Mouse (Mus musculus) MEL-GATA-1-ER (cell line): ENCODE measurements around the gene Gm12166.
"Not testable (repeated sequence)": the region's sequence is repeated elsewhere in the genome, so short reads cannot be mapped to it uniquely, and the experiment has no call there.

Source experiments
- DNase-seq: peaks from one replicate; pipeline ENCODE4 v3.0.0-alpha.2; 2012; ENCODE audit warnings: low read depth; ENCODE audit errors: extremely low read depth

Gene Gm12166

DNA sequence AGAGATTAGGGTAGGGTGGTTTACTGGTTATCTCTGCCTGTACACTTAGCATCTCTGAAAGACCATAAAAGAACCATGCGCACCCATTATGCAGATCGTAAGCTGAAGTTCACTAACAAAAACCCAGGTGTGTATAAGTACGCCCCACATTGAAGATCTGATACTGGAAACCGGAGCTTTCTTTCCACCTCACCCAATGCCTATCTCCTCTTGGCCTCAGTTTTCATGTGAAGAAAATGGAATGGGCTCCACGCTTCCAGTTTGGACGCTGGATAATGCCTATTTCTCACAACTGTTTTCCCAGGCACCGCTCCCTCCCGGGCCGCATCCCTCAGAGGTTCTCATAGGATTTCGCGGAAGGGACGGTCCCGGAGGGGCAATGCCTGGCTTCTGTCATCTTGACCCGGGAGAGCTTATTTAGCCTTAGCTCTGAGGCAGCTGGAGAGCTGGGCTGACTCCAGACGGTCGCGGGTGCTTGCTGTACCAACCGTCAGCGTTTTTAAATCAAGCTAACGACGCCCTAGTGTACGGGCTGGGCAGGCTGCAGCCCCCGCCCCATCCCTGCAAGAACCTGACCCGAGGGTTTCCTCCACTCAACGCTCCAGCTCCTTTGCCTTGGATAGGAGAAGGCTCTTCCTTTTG lies 4.8 kb upstream of the Gm12166 start:
- DNase-seq: no peak

DNA sequence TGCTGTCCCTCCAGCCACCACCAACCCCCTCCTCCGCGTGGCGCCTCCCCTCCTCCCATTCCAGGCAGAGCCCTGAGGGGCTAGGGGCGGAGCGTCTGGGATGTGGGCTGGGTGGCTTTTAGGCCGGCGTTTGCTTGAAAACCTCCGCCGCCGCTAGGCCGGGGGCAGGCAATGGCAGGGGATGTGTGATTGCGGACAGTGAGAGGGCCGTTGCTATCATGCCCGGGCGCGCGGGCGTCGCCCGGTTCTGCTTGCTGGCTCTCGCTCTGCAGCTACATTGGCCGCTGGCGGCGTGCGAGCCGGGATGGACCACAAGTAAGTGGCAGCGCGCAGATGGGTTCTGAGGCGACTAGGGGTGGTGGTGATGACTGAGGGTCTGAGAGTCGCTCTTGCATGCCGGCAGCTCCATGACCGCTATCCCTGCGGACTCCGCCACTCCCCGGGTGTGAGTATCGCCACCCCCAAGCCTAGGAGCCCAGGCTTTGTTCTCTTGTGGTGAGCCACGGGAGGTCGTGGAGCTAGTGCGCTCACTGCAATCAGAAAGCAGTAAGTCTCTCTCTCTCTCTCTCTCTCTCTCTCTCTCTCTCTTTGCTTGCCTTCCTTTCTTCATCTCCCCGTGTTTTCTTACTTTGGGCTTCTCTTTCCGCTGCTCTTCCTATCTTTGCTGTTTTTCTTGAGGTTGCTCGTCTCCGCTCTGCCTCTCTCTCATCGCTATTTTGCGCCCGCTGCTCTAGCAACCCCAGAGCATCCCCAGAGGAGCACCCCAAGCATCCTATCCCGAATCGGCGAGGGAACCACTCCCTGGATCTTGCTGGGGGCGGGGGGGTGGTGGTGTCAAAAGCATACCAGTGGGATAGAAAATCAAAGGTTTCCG lies 4.0 kb upstream of the Gm12166 start, which contains the start of gene Adam19:
Adam19 (plus strand) TSS at position 97 of the 874 bp plus-strand sequence.
- no peak for DNase-seq

DNA sequence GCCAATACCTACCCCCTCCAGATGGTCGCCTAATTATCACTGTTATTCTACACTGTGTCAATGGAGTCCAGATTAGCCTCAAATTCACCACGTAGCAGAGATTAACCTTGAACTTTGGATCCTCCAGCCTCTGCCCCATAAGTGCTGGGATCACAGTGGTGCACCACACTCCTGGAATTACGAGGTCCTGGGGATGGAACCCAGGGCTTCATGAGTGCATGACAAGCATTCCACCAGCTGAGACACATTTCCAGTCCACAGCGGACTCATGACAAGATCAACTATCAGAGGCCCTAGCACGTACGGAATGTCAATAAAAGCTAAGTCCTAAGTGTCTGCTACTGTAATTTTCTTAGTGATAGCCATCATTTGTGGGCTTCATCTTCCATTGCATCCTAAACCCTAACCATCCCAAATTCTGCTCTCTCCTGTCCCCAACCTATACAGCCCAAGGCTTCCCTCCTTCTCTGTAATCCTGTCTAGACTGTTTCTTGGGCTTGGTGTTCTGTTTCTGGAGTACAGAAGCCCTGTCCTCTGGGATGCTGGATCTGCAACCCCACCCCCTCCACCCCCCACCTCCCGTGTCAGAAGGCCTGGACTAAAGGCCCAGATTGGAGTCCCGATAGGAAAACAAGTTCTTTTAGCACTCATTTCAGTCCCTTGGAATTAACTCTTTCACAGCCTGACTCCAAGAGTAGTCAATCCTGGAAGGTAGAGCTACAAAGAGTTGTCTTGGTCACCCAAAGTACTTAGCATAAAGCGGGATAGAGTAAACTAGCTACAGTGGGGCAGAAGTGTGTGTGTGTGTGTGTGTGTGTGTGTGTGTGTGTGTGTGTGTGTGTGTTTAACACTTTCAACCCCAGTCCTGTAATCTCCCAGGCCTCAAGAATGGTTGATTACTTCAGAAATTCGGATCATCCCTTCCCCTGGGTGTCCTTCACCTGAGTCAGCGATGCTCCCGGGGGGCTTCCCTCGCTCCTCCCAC lies 3.1 kb upstream of the Gm12166 start:
- DNase-seq: no peak

DNA sequence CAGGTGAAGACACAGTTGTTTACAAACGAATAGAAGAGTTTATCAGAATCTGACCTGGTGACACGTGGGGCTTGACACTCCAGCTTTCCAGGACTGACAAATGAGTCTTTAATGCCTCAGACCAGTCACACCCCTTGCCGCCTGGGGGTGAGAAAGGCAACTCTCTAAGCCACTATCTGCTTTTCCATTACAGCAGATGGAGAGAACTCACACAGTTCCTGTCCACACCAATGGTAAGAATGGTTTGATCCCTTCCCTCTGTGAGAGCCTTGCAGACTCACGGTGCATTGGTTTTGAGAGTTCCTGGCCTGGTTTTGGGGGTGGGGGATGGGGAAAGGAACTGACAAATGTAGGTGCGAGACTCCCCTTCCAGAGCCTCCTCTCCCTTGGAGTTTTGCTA lies 2.2 kb upstream of the Gm12166 start:
- no peak for DNase-seq

DNA sequence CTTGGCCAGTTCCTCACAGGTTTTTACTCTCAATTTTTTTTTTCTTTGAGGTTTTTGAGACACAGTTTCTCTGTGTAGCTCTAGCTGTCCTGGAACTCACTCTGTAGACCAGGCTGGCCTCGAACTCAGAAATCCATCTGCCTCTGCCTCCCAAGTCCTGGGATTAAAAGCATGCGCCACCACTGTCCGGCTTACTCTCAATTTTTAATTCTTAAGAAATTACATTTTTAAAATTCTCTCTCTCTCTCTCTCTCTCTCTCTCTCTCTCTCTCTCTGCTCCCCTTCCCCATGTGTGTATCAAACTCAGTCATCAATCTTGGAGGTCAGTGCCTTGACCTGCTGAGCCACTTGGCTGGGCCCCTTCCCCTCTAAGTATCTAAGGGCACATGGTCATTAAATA lies 1.3 kb upstream of the Gm12166 start:
- not testable (repeated sequence) for DNase-seq

DNA sequence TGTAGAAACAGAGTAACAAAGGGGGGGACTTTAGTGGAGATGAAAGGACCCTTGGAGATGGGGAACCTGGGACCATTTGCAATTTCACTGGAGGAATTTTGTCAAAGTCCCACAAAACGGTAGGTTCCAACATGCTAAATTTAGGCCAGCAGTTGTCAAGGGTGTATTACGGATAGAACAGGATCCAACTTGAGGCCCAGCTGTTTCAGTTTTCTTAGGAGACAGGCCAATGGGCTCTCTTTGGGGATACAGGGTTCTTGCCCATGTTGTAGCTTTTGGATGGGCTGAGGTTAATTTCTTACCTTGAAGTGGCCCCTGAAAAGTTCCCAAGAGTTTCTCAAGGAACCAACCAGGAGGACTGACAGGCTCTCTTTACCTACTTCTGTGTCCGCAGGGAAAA lies 4.9 kb downstream of the Gm12166 start:
- DNase-seq: no peak

DNA sequence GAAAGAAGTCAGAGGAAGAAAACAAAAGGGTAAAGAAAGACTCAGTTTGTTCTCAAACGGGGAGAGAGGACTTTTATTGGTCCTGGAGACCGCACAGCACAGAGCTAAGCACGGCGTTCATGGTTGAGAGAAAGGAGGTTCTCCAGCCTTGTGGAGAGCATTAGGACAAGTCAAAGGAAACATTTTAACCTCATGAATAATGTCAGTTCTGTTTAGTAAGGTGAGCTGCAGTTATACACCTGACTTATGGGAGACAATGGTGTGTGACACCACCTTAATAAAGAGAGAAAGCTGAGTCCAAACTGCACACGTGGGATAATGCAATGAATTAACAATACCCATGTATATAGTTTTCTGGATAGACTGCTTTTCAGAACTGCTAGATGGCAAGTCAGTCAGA lies 7.3 kb downstream of the Gm12166 start:
- no peak for DNase-seq

DNA sequence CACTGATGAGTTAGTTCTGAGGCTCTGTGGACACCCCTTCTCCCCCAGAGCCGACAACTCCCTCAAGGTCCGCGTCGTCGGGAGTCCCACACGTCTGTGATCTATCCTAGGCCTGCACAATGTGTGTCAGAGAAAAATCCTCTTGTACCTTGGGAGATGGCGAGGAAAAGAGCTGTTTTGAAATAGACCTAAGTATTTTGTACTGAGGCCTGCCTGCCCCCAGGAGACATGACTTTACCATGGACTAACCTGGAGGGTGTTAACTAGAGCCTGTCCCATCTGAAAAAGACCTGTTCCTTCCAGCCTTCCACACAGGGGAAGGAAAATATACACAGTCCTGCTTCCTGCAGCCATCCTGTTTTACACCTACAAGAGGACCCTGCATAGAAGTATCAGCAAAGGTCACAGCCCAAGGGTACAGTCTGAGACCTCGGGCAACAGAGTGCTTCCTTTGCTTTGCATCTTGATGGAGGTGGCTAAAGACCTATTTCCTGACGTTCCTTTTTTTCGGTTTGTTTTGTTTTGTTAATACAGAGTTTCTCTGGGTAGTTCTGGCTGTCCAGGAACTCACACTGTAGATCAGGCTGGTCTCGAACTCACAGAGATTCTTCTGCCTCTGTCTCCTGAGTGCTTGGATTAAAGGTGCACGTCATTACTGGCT lies 10.4 kb downstream of the Gm12166 start:
- no peak for DNase-seq

DNA sequence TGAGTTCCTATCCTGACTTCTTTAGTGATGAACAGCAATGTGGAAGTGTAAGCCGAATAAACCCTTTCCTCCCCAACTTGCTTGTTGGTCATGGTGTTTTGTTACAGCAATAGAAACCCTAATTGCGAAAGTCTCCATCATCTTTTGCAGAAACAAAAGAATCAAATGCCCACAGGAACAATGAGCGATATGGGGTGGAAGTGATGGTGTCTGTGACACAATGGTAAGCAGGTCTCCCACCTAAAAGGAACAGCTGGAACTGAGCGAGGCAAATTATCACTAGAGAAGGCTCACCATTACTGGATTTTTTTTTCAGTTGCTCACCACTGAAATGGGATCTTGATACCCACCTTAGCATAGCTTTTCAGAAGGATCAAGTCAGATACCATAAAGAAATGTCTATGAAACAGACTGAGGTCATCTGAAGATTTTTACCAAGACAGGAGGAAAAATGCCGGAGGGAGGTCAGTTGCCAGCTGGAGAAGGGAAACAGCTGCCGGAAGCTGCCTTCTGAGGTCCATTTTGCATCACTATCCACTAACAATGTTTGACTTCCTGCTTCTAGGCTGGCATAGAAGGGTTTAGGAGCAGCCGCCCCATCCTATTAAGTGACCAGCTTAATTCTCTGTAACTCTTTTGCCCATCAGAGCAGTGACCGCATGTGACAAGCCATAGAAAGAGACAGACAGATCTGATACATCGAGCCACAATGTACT lies 11.1 kb downstream of the Gm12166 start:
- no peak for DNase-seq

DNA sequence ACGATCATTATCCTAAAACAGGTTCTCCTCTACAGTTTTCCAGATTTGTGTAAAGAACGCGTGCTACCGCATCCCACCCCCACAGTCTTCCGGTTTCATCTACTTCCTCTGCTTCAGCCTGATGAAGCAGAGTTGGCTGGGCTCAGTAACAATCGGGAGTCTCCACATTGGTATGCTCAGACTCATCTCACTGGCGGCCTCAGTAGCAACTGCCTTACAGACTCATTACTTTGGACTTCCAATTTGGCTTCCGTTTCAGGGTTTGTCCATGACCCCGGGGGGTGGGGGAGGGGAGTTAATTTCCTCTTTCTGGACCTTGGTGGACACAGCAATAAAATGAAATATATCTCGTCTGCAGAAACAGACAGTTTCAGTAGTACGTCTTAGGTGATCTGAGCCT lies 12.8 kb downstream of the Gm12166 start:
- no peak for DNase-seq

DNA sequence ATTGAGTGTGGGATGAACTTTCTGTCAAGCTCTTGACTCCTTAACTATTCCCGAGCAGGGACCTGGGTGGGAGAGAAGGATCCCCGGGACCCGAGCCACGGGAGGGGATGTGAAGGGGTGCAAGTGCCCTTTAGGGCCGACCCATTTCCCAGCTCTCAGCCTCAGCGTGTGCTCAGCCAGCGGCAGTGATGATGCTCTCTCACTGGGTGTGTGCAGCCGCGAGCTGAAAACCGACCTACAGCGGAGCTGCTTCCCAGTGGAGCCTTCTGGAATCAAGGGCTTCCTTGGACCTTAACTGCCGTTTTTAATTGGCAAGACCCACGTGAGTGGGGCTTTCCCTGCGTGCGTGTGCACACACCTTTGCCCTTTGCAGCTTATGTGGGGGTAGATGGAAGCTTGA lies 13.2 kb downstream of the Gm12166 start:
- DNase-seq: no peak

DNA sequence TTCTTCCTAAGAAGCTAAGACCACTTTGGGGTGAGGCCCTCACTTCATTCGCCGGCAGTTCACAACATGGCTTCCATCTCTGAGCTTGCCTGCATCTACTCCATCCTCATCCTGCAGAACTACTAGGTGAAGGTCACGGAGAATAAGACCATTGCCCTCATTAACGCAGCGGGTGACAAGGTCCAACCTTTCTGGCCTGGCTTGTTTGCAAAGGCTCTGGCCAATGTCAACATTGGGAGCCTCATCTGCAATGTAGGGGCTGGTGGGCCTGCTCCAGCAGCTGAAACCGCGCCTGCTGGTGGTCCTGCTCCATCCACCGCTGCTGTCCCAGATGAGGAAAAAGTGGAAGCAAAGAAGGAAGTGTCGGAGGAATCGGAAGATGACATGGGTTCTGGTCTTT lies 15.7 kb downstream of the Gm12166 start:
- DNase-seq: no peak

DNA sequence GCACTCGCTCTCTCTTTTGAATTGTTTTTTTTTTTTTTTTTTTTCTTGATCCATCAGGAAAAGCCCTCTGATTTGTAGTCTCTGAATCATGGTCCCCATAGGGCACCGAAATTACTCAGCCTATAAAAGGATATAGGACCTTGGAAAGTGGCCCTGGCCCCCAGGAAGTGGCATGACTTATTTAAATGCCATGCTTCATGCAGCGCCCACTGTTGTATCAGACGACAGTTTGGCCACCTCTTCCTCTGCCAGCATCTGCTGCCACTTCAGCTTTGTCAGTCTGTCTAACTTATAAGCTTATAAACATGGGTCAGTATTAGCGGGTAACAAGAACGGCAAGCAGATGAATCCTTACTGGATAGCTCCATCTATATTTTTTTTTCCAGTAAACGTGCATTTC lies 19.2 kb downstream of the Gm12166 start:
- DNase-seq: no peak

DNA sequence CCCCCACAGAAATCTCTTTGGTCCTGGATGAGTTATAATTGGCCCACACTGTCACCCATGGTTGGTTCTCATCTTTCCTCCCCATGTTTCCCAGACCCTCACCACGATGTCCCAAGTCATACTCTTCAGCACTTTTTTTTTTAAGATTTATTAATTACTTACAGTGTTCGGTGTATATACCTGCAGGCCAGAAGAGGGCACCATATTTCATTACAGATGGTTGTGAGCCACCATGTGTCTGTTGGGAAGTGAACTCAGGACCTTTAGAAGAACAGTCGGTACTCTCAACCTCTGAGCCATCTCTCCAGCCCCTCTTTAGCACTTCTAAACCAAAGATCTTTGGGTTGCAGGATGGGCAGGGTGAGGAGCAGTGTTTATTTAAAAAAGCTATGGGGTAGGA lies 20.7 kb downstream of the Gm12166 start:
- peak; percentile 18 for DNase-seq

DNA sequence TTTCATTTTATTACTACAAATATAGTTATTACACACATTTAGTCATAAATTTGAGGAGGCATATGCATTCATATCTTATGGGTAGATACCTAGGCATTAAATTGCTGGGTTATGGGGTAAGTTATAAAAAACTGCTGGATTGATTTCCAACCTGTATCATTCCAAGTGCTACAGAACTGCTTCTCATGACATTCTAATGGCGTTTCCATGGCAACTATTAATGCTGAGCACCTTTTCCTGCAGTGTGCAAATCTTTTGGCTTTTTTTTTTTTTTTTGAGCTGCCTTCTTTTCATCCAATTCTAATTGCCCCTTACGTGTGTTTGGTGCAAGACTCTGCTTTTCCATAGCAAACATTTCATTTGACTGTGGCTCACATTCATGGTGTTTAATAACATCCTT lies 22.1 kb downstream of the Gm12166 start:
- DNase-seq: no peak

DNA sequence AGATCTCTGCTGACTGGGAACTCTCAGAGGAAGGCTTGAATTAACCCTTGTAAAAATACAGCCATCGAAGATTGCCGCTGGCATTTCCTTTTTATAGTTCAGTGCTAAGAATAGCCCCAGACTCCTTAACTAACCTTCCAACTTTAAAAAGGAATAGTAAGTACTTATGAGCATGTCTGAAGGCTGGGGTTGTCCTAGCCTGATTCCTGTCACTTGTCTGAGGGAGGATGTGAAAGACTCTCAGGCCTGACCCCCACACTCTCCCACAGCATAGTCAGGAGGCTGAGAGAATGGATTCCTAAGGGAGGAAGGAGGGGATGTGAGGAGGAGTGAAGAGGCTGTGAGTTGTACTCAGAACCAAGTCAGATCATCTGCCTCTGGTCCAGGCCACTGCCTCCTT lies 22.6 kb downstream of the Gm12166 start:
- DNase-seq: no peak

DNA sequence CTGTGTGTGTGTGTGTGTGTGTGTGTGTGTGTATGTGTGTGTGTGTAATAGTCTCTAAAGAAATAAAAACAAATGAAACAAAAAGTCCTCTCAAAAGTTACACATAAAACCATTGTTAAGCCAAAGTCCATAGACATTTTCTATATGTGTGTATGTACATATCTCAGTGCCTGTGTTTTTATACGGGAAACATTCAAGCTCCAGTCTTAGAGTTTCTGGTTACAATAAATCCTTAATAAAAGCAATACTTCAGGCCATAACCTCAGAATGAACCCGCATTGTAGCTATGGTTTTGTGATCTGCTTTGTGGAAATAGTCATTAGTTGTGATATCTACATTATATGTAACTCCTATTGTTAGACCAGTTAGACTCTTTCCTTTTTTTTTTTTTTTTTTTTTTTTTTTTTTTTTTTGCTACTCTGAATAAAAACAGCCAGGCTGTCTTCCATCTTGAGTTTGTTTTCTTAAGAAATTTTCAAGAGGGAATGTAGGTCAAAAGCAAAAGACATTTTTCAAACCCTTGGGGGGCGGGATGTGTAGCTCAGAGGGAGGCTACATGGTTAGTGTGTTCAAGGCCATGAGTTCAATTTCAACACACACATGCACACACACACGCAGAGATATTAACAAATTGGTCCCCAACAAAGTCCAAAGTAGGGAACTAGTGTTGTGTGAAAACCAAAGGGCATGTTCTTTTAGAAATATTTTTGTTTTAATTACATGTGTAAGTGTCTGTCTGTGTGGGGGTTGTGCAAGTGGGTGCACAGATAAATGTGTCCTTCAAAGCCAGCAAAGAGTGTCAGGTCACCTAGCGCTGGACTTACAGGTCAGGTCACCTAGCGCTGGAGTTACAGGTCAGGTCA lies 23.9 kb downstream of the Gm12166 start:
- no peak for DNase-seq

DNA sequence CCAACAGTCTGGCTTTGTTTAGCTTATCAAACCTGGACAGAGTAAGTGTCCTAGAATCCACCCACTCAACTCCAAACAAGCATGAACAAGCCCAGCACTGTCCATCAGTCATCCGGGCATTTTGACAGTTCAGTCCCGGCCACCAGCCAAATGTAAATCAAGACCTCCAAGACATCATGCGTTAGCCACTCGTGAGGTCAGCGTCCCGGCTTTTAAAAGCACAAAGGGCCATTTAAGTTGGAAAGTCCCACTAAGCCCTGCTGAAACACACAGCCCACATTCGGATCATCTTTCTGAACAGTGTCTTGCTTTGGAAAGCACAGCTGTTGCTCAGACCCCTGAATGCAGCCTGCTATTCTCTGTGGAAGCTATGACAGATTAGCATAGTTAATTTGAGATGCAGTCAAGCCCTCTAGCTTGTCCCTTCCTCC lies 26.1 kb downstream of the Gm12166 start:
- no peak for DNase-seq

DNA sequence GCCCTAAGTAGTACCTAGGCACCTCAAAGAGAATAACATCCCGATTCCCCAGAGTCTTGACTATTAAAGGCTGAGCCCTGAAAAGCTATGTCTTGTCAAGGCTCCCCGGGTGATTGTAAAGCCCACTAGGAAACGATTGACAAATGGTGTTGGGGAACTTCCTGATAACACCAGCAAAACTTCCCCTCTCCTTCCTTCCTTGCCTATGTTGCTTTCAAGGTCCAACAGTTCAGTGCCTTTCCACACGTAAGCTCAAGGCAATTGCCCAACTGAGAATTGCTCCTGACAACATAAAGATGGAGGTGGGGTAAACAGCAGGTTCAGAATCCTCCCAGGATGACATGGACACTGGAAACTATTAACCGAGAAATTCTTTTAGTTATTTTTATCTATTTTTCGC lies 29.1 kb downstream of the Gm12166 start:
- DNase-seq: no peak

DNA sequence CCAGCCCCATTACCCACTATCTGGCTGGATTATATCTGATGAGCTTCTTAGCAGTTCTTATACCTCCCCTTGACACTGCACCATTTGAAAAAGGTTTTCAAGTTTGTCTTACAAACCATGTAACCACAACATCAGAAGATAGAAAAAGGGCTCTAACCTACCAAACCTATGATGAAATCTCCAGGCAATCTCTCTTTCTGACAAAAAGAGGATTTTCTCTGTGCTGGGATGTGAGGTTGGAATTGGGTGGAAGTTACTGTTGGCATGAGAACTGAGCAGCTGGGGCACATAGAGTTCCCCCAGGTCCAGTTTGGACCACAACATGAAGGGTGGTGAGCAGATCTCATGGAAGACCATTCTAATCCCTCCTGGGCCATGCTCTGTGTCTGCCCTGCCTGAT lies 30.3 kb downstream of the Gm12166 start:
- no peak for DNase-seq
